Mouse (Mus musculus): Measurements from ENCODE around the gene Plpp2. TPM values are rescaled to one million over a fixed set of nuclear protein-coding genes. Genes with fewer than 3 reads are reported as not detected.
A peak's percentile ranks its signal among the peaks of the same experiment; 100 is the strongest.

Plpp2 gene
- 1 to 10 TPM; 2.3 to 3.5 TPM for total RNA-seq (2021)
- 2.4 and 3.8 TPM in 2 replicates for polyA plus RNA-seq (2012; rRNA removed)
- long read RNA-seq, partial matches to known transcripts, result 0 of 4 reads
- long read RNA-seq, other reads (novel, unspliced or antisense), result 1 of 4 reads

DNA sequence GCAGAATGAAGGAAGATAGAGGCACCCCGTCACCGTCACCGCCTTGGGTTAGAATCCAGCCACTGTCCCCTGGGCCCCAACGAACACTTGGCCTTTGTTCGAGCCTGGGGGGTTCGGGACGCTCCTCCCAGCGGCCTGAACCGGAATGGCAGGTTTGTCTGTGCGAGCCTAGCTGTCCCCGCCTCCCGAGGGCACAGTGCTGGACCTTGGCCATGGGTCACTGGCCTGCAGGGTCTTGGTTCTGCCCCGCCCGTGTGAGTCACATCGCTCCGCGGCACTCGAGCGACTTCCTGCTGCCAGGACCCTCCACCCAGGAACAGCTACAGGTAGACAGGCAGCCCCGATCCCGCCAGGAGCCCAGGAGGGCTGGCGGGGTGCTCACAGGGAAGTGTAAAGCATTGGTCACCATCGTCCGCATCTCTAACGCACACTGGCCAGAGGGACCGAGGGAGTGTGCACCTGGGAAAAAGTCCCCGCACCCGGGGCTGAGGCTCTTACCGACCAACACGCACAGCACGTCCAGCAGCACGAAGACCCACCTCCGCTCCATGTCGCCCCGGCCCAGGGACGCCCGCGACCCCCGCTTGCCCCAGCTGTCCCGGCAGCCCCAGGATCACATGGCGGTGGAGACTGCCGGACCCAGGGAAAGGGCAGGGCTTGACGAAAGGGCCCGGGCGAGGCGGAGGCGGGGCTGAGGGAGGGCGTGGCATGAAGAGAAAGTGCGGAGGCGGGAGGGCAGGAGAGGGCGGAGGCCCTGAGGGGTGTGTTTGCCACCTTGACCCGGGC lies at the start of gene Plpp2:
Plpp2 (minus strand) TSS at position 671 of the 786 bp plus-strand sequence.
- Histone ChIP-seq H3K79me2 (replicated peaks; ENCODE audit: control insufficient read depth, insufficient read depth, low read length) (no peaks in the 10 kb centered on the region), H3K27ac (no peak within 1 kb of the TSS), H3K4me1 (ENCODE audit: control insufficient read depth, insufficient read depth, low read length) (no peaks in the 10 kb centered on the region), H3K36me3 (ENCODE audit: control insufficient read depth, insufficient read depth, low read length) (no peaks in the 10 kb centered on the region), H3K9ac (ENCODE audit: low read depth, low read length) (peak within 1 kb of the TSS; percentile 72), H3K4me3 (peak within 1 kb of the TSS; percentile 51), H3K27me3 (ENCODE audit: control insufficient read depth, insufficient read depth, low read length) (no peaks in the 10 kb centered on the region)
- intact Hi-C loops (cut with DNase I), result no loop called here
- DNase-seq, result peak; percentile 76 to 78
- WGBS, result 2% methylated on average over 50 of the region's 52 CpGs
- TF ChIP-seq POLR2A (IDR thresholded peaks at IDR 0.05; ENCODE audit: insufficient read depth, low read depth, low read length) (no peak), CTCF (IDR thresholded peaks at IDR 0.05) (peak; percentile 73)

- no peak overlapping the region for H3K9ac ChIP-seq (ENCODE audit: low read depth, low read length)
- no peaks in the 10 kb centered on the region for H3K36me3 ChIP-seq (ENCODE audit: control insufficient read depth, insufficient read depth, low read length)
- H3K79me2 ChIP-seq (replicated peaks; ENCODE audit: control insufficient read depth, insufficient read depth, low read length), result no peaks in the 10 kb centered on the region
- H3K4me3 ChIP-seq, result no peak overlapping the region
- DNase-seq, result peak in 1 of 2 experiments; percentile 9
- TF ChIP-seq POLR2A (IDR thresholded peaks at IDR 0.05; ENCODE audit: insufficient read depth, low read depth, low read length) (no peak), EP300 (IDR thresholded peaks at IDR 0.05; ENCODE audit: insufficient read depth, low read depth, low read length) (no peak)
- intact Hi-C loops (cut with DNase I), result no loop called here
- H3K27me3 ChIP-seq (ENCODE audit: control insufficient read depth, insufficient read depth, low read length), result no peaks in the 10 kb centered on the region
- H3K4me1 ChIP-seq (ENCODE audit: control insufficient read depth, insufficient read depth, low read length), result no peaks in the 10 kb centered on the region
- 87% methylated on average over 8 of the region's 8 CpGs for WGBS
- H3K27ac ChIP-seq, result no peak overlapping the region
Measured at GRCm38 (mm10) chr10:79581501-79581900, 47.9 kb upstream of the Plpp2 start.

DNA sequence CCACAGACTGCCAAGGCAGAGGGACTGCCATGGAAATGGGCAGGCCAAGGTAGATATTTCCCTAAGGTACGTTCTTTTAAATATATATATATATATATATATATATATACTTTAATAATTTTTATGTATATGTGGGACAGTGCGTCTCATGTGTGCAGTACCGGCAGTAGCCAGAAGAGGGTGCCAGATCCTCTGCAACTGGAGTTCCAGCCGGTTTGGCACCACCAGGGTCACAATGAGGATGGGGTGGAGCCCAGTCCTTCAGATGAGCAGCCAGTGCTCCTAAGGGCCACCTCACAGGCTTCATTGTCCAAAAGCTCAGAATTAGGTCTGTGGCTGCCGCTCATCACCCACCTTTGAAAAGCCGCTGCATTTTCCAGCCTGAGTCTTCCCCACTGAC lies 47.2 kb upstream of the Plpp2 start:
- 43% methylated on average over 6 of the region's 6 CpGs for WGBS
- peak in 1 of 2 experiments; percentile 23 for DNase-seq
- TF ChIP-seq POLR2A (IDR thresholded peaks at IDR 0.05; ENCODE audit: insufficient read depth, low read depth, low read length) (no peak), CTCF (IDR thresholded peaks at IDR 0.05) (peak; percentile 60), EP300 (IDR thresholded peaks at IDR 0.05; ENCODE audit: insufficient read depth, low read depth, low read length) (no peak)

GRCm38 (mm10) chr10:79580356-79580755 lies 46.8 kb upstream of the Plpp2 start:
- 72% methylated on average over 7 of the region's 7 CpGs for WGBS
- Histone ChIP-seq H3K4me3 (no peak overlapping the region), H3K79me2 (replicated peaks; ENCODE audit: control insufficient read depth, insufficient read depth, low read length) (no peaks in the 10 kb centered on the region), H3K4me1 (ENCODE audit: control insufficient read depth, insufficient read depth, low read length) (no peaks in the 10 kb centered on the region), H3K27ac (no peak overlapping the region), H3K9ac (ENCODE audit: low read depth, low read length) (no peak overlapping the region), H3K36me3 (ENCODE audit: control insufficient read depth, insufficient read depth, low read length) (no peaks in the 10 kb centered on the region), H3K27me3 (ENCODE audit: control insufficient read depth, insufficient read depth, low read length) (no peaks in the 10 kb centered on the region)
- TF ChIP-seq EP300 (IDR thresholded peaks at IDR 0.05; ENCODE audit: insufficient read depth, low read depth, low read length), result no peak
- TF ChIP-seq CTCF (IDR thresholded peaks at IDR 0.05), result no peak
- no peak for TF ChIP-seq POLR2A (IDR thresholded peaks at IDR 0.05; ENCODE audit: insufficient read depth, low read depth, low read length)
- intact Hi-C loops (cut with DNase I), result no loop called here
- DNase-seq, result no peak

More for the DNA sequence above, 47.2 kb upstream of the Plpp2 start:
- Histone ChIP-seq H3K79me2 (replicated peaks; ENCODE audit: control insufficient read depth, insufficient read depth, low read length) (no peaks in the 10 kb centered on the region), H3K27me3 (ENCODE audit: control insufficient read depth, insufficient read depth, low read length) (no peaks in the 10 kb centered on the region), H3K36me3 (ENCODE audit: control insufficient read depth, insufficient read depth, low read length) (no peaks in the 10 kb centered on the region), H3K4me1 (ENCODE audit: control insufficient read depth, insufficient read depth, low read length) (no peaks in the 10 kb centered on the region), H3K9ac (ENCODE audit: low read depth, low read length) (no peak overlapping the region), H3K27ac (no peak overlapping the region), H3K4me3 (no peak overlapping the region)
- intact Hi-C loops (cut with DNase I), result no loop called here

DNA sequence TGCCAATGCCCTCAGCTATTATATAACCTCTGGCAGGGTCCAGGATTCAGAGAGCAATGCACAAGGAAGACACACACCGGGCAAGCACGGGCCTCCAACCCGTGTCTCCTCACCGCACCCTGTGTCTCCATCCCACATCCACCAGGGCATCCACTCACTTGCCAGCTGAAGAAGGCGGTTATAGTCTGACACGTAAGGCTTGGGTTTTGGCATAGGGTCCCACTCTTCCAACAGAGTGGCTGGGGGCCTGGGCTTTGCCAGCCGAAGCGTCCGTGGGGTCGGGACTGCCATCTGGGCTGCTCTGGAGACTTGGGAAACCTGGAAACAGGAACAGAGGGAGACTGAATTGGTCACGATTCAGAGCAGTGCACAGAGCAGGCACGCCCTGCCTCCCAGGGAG lies 46.2 kb upstream of the Plpp2 start:
- DNase-seq, result no peak
- Histone ChIP-seq H3K36me3 (ENCODE audit: control insufficient read depth, insufficient read depth, low read length) (no peaks in the 10 kb centered on the region), H3K27me3 (ENCODE audit: control insufficient read depth, insufficient read depth, low read length) (no peaks in the 10 kb centered on the region), H3K4me3 (no peak overlapping the region), H3K9ac (ENCODE audit: low read depth, low read length) (no peak overlapping the region), H3K79me2 (replicated peaks; ENCODE audit: control insufficient read depth, insufficient read depth, low read length) (no peaks in the 10 kb centered on the region), H3K4me1 (ENCODE audit: control insufficient read depth, insufficient read depth, low read length) (no peaks in the 10 kb centered on the region), H3K27ac (no peak overlapping the region)
- intact Hi-C loops (cut with DNase I), result no loop called here
- no peak for TF ChIP-seq EP300 (IDR thresholded peaks at IDR 0.05; ENCODE audit: insufficient read depth, low read depth, low read length)
- no peak for TF ChIP-seq CTCF (IDR thresholded peaks at IDR 0.05)
- no peak for TF ChIP-seq POLR2A (IDR thresholded peaks at IDR 0.05; ENCODE audit: insufficient read depth, low read depth, low read length)
- 78% methylated on average over 12 of the region's 12 CpGs for WGBS

- DNase-seq, result peak in 1 of 2 experiments; percentile 3
- Histone ChIP-seq H3K27me3 (ENCODE audit: control insufficient read depth, insufficient read depth, low read length) (no peaks in the 10 kb centered on the region), H3K27ac (no peak overlapping the region), H3K79me2 (replicated peaks; ENCODE audit: control insufficient read depth, insufficient read depth, low read length) (no peaks in the 10 kb centered on the region), H3K4me1 (ENCODE audit: control insufficient read depth, insufficient read depth, low read length) (no peaks in the 10 kb centered on the region), H3K36me3 (ENCODE audit: control insufficient read depth, insufficient read depth, low read length) (no peaks in the 10 kb centered on the region), H3K9ac (ENCODE audit: low read depth, low read length) (no peak overlapping the region), H3K4me3 (no peak overlapping the region)
- TF ChIP-seq POLR2A (IDR thresholded peaks at IDR 0.05; ENCODE audit: insufficient read depth, low read depth, low read length) (no peak), EP300 (IDR thresholded peaks at IDR 0.05; ENCODE audit: insufficient read depth, low read depth, low read length) (no peak), CTCF (IDR thresholded peaks at IDR 0.05) (no peak)
- 73% methylated on average over 7 of the region's 7 CpGs for WGBS
- intact Hi-C loops (cut with DNase I), result no loop called here
Measured at GRCm38 (mm10) chr10:79578891-79579290, 45.3 kb upstream of the Plpp2 start.
